Mouse (Mus musculus) spleen, postnatal 0 days (tissue): ENCODE results near the gene Krt2. TPM values are rescaled to one million over a fixed set of nuclear protein-coding genes. Genes with fewer than 3 reads are reported as not detected.

Source experiments
- polyA plus RNA-seq: library from polyadenylated mRNA; unstranded; fragments of >200 nt; fragmentation: Nextera tagmentation; extraction: Ambion mirVana; gene quantifications from 2 replicates; pipeline ENCODE4 v1.2.1, GENCODE M21; 2015

The Krt2 gene
- not detected in 2 replicates for polyA plus RNA-seq

DNA sequence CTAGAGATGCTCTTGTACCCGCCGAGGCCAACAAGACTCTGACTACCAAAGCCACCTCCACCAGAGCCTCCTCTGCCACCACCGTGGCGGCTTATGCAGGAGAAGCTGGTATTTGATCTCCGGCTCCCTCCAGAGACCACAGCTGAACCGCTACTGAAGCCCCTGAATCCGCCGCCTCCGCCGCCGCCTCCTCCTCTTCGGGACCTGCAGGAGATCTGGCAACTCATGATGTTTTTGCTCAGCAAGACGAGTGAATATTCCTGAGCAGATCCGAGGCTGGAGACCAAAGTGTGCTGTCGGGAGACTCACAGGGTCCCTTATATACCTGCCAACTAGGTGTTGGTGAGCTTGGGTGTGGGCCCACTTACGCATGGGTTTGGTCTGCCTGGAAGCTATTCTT, at the start of gene Krt2:
Krt2 (minus strand) TSS at position 295 of the 400 bp plus-strand sequence.

GRCm38 (mm10) chr15:101850694-101851093, 32.7 kb upstream of the Krt2 start, which contains the start of gene Krt1:
Gene Krt1 (minus strand): TSS chr15:101850794.

DNA sequence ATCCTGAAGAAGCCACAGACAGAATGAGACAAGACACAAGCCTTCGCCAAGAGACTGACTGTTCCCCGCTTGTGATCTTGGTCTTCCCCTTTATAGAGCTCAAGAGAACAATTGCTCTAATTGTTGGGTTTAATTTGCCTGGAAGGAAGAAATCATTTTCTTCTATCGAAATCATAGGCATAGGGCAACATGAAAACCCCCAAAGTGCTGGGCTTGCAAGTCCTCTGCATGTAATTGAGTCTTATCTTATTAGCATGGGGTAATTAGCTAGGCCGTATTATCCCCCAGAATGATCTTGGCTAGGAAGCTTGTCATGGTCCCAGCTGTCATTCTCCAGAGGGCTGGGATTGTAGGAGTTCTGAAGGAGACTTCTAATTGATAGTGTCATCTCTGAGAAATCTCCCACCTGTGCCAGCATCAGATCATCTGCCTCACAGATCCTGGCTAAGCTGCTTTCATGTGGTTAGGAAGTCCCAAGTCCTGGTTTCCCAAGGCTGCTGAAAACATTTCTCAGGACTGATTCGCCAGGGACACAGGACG, 15.6 kb downstream of the Krt2 start, which contains the start of gene Krt73:
Krt73 (minus strand) TSS at position 51 of the 540 bp plus-strand sequence.

DNA sequence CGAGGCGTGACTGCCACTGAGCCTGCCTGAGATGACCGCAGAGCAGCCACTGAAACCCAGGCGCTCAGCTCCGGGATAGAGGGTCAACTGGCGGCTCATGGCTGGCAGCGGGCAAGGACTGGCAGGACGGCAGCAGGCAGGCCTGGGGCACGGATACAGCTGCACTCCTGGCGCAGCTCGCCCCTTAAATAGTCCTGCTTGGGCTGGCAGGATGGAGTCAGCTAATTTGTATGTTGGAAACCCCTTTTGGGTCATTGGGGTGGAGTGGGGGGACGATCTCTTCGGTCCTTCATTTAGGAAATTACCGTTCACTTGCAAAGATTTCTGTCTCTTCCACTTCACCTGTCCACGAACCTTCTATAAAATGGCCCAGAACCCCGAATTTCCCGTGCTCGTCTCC, 31.6 kb downstream of the Krt2 start, which contains the start of gene Krt72:
Krt72 (minus strand) TSS at position 101 of the 400 bp plus-strand sequence.

Other genes starting within 250 kb of the Krt2 start
- not detected in 2 replicates for gene Krt75, start 244.3 kb downstream of the Krt2 start, polyA plus RNA-seq
- not detected in 2 replicates for gene Gm5414, start 190.0 kb downstream of the Krt2 start, polyA plus RNA-seq
- not detected in 2 replicates for gene Gm5478, start 170.8 kb downstream of the Krt2 start, polyA plus RNA-seq
- 0.06 TPM in 2 replicates for gene Krt6b, start 137.9 kb downstream of the Krt2 start, polyA plus RNA-seq
- gene Krt6a, start 123.9 kb downstream of the Krt2 start, polyA plus RNA-seq = 0.14 TPM in 1 of 2 replicates, not detected in the other
- gene Krt5, start 105.3 kb downstream of the Krt2 start, polyA plus RNA-seq = 0.06 and 0.11 TPM in 2 replicates
- gene Krt71, start 75.1 kb downstream of the Krt2 start, polyA plus RNA-seq = not detected in 2 replicates
- gene Krt72, start 31.7 kb downstream of the Krt2 start, polyA plus RNA-seq = not detected in 2 replicates
- not detected in 2 replicates for gene Krt73, start 15.8 kb downstream of the Krt2 start, polyA plus RNA-seq
- gene Krt1, start 32.6 kb upstream of the Krt2 start, polyA plus RNA-seq = 0.40 and 0.72 TPM in 2 replicates
- not detected in 2 replicates for gene Krt77, start 51.5 kb upstream of the Krt2 start, polyA plus RNA-seq
- not detected in 2 replicates for gene Krt76, start 74.8 kb upstream of the Krt2 start, polyA plus RNA-seq
- gene Krt4, start 106.6 kb upstream of the Krt2 start, polyA plus RNA-seq = 0.59 and 1.5 TPM in 2 replicates
- gene Krt79, start 122.2 kb upstream of the Krt2 start, polyA plus RNA-seq = 0.12 and 0.16 TPM in 2 replicates
- not detected in 2 replicates for gene Krt78, start 136.1 kb upstream of the Krt2 start, polyA plus RNA-seq
- gene Krt8, start 186.3 kb upstream of the Krt2 start, polyA plus RNA-seq = 9.5 and 10.6 TPM in 2 replicates
- 6.5 and 7.8 TPM in 2 replicates for gene Krt18, start 210.0 kb upstream of the Krt2 start, polyA plus RNA-seq